Mouse (Mus musculus) stomach, postnatal 0 days (tissue): Measurements from ENCODE around the gene Abi2.

Experiments
- CTCF ChIP-seq: IDR thresholded peaks from 2 replicates; pipeline ENCODE4 v1.5.1; 2016; ENCODE audit warnings: antibody characterized with exemption, low read depth, mild to moderate bottlenecking, moderate library complexity
- EP300 ChIP-seq: optimal IDR thresholded peaks from 2 replicates; pipeline ENCODE3; 2016; ENCODE audit warnings: antibody characterized with exemption

DNA sequence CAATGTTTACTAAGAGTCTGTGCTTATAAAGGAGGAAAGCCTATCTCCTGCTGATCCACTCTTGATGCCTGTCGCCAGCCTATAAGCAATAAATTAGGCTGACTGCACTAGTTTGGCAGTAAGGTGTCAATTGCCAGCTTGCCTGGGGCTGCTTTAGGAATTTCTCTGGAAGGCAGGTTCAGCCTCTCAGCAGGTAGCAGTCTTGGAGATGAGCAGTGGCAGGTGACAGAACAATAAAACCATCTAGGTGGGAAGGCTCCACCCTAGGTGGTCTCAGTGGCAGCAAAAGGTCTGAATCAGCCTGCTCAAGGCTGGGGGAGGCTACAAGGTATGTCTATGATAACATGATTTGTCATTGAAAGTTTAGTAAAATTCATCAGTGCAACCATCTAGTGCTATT lies 23.1 kb downstream of the Abi2 start:
- no peak for TF ChIP-seq CTCF
- no peak for TF ChIP-seq EP300
